18 mouse cellular contexts compared by ENCODE assay signal in genomic region chr15:61297447-61298208, GRCm38 (mm10).
"Had no signal": no experiment of that assay in that cellular context is flagged by ENCODE, and none has a peak within 500 bp of the region (broad histone marks: within the 10 kb centered on the region; RNA-seq: fewer than 3 reads in every experiment).

No protein-coding gene starts in this region.

- H3K4me2 ChIP-seq: lung, embryonic 14.5 days; midbrain, embryonic 12.5 days; neural tube, embryonic 13.5 days had no signal

- H3K9ac ChIP-seq: lung, embryonic 14.5 days; midbrain, embryonic 12.5 days; neural tube, embryonic 13.5 days had no signal

- H3K36me3 ChIP-seq: midbrain, embryonic 10.5 days; midbrain, embryonic 12.5 days; neural tube, embryonic 13.5 days had no signal

- H3K27ac ChIP-seq: midbrain, embryonic 10.5 days; midbrain, embryonic 12.5 days; neural tube, embryonic 13.5 days had no signal

- H3K9me3 ChIP-seq: midbrain, embryonic 10.5 days; midbrain, embryonic 12.5 days; neural tube, embryonic 13.5 days had no signal

- DNase-seq: lung, adult 18-20 months; lung, embryonic 14.5 days; lung, postnatal 10 days; lung, postnatal 4 days; midbrain, embryonic 14.5 days; retina, postnatal 1 day; right cerebral cortex, adult 18-20 months; right cerebral cortex, postnatal 25 days; right cerebral cortex, postnatal 4 days; spleen, adult 18-20 months; thymus, adult 2 months; thymus, postnatal 25 days; thymus, postnatal 4 days had no signal

- H3K27me3 ChIP-seq: midbrain, embryonic 12.5 days; neural tube, embryonic 13.5 days had no signal

- H3K4me3 ChIP-seq: midbrain, embryonic 10.5 days; midbrain, embryonic 12.5 days; myocyte; neural tube, embryonic 13.5 days had no signal

- H3K4me1 ChIP-seq: midbrain, embryonic 10.5 days; midbrain, embryonic 12.5 days; neural tube, embryonic 13.5 days had no signal

- ATAC-seq: midbrain, embryonic 16.5 days had no signal
